Mouse (Mus musculus) left cerebral cortex, adult 8-10 months (tissue): ENCODE measurements around the gene Rbm14. TPM values are rescaled to one million over a fixed set of nuclear protein-coding genes. Genes with fewer than 3 reads are reported as not detected.

ENCODE experiments used
- DNase-seq, 2 experiments: peaks; one replicate each; pipeline ENCODE4 v3.0.0; 2022; ENCODE audit warnings: low spot score in 2 of 2
- total RNA-seq, 4 experiments: library from RNA; stranded (reverse); gene quantifications; 2 replicates each; pipeline ENCODE4 v1.2.4; 2022

Rbm14 gene
- total RNA-seq: 10 to 100 TPM; 33.9 to 49.3 (median 43.7) TPM

DNA sequence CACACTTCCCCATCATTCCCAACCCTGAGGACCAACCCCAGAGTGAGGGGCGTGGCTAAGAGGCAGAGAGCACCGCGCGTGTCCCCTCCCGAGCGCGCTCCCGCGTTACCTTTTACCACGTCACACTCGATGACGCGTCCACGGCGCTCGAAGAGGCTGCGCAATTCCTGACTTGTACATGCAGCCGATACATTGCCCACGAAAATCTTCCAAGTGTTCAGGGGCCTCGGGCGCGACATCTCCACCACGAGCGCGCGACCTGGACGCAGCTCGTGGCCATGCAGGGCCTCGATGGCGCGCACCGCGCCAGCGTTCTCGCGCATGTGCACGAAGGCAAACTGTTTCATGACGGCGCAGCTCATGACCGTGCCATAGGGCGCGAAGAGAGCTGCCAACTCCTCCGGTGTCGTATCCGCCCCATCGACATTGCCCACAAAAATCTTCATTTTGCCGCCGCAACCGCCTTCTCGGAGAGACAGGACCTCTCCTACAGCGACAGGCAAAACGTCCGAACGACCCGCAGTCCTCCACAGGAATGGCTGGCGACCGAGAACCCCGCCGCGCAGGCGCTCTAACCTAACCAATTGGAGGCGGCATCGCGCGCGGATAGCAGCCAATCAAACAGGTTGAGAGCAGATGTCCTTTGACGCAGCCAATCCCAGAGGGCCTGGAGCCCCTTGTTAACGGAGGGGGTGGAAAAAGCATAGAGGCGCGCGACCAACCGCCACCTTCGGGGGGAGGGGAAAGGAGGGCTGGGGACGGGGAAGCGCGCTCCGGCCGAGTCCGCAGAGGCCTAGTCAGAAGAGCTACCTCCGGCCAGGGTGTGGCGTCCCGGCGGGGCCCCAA, at the start of gene Rbm14, which contains the start of gene Gm21992:
Gene Rbm14, minus strand, starts transcription at position 572 of the 846 bp plus-strand sequence.
Gene Gm21992, minus strand, starts transcription at position 550 of the 846 bp plus-strand sequence.
- DNase-seq: peak; percentile 98

DNA sequence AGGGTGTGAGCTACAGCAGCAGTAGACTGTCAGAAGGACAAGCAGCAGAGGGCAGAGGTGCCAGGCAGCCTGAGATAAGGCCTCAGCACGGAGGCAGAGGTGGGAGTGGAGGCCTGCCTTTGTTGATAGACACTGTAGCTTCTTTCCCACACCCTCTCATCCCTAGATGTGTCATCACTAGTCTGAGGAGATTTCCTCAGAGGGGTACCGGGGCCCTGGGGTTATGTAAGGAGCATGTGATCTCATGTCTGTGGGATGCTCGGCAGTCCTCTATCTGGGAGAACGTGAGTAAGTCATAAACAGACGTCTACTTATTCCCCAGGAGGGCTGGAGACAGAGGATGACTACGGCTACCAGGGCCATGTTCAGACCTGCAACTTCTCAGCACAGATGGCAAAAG, 47.6 kb upstream of the Rbm14 start:
- peak in 1 of 2 experiments; percentile 55 for DNase-seq

DNA sequence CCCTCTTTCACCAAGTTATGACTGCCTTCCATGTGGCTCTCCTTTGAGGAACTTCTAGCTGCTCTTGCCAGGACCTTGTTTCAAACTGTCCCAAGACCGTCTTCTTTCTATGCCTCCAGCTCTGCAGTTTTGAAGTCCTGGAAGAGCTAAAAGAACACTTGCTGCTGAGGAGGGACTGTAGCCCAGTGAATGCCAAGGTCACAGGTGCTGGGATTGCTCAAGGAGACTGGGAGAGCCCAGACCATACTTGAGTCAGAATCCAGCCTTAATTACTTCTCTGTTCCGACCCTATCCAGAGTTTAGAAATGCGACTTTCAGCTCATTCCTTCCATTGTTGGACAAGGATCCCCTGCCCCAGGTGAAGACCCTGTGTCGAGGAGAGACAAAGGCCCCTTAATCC, 44.5 kb upstream of the Rbm14 start:
- DNase-seq: no peak

DNA sequence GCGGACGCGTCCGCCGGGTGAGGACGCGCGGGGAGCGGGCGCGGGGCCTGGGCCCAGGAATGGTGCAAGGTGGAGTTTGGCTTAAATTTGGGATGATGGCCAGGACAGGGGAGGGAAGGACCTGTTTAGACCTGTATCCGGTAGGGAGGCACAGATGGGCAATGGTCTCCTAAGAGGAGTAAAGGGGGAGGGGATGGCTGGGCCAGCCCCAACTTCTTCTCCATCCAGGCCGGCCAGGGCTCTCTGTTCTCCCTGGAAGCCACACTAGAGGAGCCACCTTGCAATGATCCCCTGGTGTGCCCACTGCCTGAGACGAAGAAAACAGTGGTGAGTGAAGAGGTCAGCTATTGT, 44.0 kb upstream of the Rbm14 start:
- no peak for DNase-seq

DNA sequence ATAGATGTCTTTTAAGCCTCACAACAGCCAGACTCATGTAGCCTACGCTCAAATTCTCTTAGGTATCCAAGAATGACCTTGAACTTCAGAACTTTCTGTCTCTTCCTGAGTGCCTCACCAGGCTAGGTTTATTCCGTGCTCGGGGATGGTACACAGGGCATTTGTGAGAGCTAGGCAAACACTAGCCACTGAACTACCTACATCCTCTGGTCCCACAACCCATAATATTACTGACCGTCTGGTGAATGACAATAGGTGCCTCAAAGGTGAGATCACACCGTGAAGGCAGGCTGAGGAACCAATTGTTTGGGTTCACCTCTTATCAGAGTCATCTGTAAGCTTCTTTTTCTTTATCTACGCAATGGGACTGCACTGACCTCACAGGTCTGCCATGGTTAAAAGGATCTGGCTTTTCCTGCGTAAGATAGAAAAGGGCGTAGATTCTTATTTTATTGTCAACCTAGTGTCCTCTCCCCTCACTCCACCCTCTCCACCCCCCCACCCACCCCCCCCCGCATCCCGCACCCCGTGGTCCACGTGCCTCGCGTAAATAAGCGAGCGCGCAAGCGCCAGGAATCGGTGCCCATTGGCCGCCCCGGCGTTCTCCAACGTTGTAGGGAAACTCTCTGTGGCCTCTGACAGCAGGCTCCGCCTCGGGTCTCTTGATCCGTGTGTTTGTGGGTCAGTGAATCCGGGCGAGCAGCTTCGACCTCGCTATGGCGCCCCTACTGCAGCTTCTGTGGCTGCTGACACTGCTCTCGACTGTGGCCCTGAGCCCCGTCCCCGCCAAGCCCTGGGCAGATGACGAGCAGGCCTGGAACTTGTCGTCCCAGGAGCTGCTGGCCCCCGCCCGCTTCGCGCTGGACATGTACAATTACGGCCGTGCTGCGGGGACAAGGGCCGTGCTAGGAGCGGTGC, 43.4 kb upstream of the Rbm14 start, which contains the start of gene Ctsf:
Gene Ctsf, plus strand, starts transcription at position 579 of the 918 bp plus-strand sequence.
- peak; percentile 79 to 89 for DNase-seq

DNA sequence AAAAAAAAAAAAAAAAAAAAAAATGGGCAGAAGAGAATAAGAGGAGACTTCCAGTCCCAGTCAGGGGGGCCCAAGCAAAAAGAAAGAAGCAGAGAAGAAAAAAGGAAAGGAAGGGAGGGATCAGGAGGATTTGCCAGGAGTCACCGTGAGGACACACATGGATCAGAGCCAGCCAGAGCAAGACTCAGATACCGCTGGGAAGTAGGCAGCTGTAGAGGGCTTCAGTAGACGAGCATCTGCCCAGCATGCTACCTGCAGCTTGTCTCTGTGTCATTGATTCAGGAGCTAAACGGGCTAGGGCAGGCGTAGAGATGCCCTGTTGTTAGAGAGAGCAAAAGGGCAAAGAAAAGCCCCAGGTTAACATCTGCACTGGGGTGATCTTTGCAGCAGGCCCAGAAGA, 38.8 kb upstream of the Rbm14 start:
- no peak for DNase-seq

DNA sequence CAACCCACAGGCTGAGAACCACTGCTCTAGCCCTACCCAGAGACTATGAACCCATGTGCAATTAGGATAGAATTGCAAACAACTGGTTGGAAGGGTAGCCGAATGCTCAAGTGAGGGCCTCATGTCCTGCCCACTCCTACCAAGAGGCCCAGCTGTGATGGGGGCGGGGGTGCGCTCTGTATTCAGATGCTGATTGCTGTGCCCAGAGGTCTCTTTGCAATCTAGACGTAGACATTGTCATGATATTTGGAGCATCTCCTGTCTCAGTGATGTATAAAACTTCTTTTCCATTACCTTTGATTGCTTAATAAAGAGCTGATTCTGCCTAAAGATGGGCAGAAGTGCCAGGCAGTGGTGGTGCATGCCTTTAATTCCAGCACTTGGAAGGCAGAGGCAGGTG, 38.4 kb upstream of the Rbm14 start:
- DNase-seq: no peak

DNA sequence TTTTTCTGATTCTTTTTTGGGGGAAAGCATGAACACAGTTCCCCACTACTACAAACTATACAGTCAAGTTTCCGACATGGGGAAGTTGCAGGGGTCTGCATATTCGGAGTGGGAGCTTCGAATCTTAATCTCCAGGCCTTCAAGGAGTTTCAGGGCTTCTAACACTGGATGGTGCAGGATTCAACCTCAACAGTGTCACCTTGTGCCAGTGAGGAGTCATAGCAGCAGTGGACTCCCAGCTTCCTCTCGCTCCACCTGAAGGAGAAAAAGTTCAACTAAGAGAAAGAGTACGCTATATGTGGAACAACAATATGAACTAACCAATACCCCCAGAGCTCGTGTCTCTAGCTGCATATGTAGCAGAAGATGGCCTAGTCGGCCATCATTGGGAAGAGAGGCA, 36.1 kb upstream of the Rbm14 start:
- no peak for DNase-seq

DNA sequence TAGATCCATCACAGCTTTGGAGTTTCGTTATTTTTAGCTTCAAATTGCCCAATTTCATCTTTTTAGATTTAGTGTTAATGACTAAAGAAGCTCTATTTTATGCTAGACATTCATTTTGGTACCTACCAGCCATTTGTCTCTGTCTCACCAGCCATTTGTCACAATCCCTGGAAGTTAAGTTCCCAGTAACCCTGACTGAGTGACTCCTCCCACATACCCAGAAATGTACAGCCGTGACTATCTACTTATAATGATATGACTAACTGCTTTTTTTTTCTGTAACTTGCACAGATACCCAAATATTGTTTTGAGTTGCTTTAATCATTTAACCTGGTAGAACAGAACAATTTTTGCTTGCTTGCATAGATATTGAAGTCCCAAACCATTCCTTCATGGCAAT, 34.4 kb upstream of the Rbm14 start:
- no peak for DNase-seq

DNA sequence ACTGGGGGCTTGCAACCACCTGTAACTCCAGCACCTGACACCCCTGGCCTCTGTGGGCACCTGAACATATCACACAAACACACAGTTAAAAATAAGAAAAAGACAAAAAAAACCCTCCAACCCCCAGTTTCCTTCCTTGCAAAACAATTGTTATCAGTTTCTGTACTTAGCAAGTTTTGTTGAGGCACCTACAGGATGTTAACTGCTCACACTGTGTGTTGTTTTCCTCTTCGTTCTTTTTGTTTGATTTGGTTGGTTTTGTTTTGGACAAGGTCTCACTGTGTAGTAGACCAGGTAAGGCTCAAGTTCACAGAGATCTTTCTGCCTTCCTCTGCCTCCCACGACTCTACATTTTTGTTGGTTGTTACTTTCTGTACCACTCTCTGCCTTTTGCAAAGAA, 31.2 kb upstream of the Rbm14 start:
- no peak for DNase-seq

DNA sequence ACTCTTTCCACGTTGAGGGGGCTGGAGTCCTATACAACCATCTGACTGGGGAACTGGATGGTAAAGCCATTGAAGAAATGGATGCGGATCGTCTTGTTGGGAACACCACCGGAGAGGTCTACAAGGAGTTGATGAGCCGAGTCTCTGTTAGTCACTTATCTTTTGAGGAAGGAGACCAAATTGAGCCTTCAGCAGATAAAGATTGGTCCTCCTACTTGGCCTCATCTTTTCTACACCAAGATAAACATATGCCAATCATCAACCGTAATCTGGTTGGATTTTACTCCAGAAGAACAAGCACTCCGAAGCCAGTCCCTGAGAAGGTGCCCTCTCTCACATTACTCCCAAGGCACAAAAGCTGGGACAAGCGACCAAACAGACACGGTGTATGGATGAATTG, 29.4 kb upstream of the Rbm14 start:
- no peak for DNase-seq

DNA sequence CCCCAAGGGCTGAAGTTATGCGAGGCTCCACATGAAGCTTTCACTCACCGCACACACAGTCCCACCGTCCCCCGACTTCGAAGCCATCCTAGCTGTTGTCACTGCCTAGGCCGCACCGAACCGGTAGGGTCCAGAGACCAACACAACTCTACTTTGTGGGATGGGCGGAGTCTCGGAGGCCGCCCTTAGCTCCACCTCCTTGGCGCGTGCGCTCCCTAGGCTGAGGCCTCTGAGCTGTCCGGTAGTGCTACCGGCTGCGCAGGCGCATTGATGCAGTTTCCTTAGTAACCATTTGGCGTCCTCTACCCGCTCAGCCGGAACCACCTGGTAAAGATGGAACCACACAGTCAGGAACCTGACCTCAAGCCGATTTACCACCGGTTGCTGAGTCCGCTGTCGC, 27.7 kb upstream of the Rbm14 start, which contains the start of the genes Ccs and Ccdc87:
Gene Ccs, minus strand, starts transcription at position 184 of the 400 bp plus-strand sequence.
Gene Ccdc87, plus strand, starts transcription at position 218 of the 400 bp plus-strand sequence.
- DNase-seq: peak; percentile 82 to 96

DNA sequence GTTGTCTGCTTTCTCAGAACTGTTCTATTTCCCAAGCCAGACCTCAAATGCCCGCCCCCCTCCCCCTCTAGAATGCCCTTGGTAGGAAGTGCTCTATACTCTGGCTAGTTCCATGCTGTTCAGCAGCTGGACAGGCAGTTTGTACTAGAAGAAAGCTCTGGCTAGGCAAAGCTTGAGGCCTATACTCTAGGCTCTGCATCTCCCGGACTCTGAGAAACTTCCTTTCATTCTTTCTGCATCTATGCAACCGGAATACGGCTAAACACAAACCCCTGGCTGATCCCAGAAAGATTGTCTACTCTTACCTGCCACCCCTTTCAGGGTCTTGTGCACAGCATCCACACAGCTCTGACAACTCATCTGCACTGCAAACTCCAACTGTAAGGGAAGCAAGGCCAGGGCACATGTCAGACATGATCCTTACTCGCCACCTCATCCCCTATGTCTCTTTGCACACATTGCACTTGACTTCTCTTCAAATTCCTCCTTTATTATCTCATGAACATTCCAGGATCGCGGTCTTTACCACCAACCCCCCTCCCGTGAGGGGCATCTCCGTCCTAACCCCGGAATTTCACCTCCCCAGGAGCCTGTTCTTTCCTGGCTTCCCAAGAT, 27.2 kb upstream of the Rbm14 start:
- DNase-seq: no peak

DNA sequence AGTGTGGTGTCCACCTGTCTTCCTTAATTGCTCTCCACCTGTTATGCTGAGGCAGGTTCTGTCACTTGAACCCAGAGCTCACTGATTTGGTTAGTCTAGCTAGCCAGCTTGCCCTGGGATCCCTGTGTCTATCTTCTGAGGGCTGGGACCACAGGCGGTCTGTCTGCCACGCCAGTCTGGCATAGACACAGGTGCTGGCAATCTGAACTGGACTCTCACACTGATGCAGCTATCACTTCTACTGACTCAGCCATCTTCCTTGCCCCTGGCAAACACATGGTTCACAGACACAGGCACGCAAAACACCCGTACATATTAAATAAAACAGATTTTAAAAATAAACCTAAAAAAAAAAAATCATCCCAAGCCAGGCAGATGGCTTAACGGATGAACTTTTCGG, 25.6 kb upstream of the Rbm14 start:
- DNase-seq: no peak

DNA sequence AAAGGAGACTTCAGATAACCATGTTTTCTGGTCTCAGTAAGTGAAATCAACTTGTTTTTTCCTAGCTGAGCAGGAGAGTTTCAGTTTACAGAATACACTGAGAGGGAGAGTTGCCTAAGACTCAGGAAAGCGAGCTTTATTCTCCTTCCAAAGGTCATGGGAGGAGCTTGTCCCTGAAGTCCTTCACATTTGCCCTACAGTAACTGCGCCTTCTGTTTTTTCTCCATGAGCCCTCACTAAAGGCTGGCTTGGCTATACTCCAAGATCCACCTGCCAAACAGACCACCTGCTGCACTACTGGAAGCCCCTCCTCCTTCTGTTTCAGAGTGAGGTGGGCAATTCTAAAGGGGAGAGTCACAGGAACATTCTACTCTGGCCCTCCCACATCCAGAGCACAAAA, 24.7 kb upstream of the Rbm14 start:
- DNase-seq: no peak

DNA sequence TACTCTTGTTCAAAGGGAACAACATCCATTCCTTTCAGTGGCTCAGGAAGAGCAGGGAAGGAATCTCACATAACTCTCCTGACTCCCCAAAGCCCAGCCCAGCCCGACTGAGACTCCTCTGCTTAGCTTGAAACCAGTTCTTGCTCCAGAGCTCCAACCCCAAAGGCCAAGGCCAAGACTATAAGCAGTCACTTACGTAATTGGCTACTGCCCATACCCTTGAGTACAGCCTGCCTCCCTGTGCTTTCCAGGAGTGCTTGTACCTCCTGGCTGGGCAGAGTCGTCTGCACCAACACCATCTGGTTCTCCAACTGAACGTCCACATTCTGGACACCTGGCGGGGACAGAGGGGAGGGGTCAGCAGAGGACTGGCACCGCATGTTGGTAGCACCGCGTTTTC, 22.5 kb upstream of the Rbm14 start:
- no peak for DNase-seq

DNA sequence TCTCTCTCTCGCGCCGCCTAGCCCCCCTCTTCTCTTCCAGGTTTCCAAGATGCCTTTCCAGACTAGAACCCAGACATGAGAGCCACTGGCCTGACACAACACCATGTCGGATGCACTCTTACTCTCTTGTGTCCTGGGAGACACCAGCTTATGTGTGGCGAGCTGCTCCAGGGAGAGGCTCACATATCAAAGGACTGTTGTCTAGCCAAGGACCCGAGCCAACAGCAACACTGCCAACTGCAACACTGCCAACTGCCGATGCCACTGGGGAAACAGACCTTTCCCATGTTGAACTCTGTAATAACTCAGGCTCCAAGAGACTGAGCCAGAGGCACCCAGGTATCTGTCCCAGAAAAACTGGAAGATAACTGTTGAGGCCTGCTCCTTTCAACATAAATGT, 17.7 kb upstream of the Rbm14 start:
- DNase-seq: peak in 1 of 2 experiments; percentile 28

DNA sequence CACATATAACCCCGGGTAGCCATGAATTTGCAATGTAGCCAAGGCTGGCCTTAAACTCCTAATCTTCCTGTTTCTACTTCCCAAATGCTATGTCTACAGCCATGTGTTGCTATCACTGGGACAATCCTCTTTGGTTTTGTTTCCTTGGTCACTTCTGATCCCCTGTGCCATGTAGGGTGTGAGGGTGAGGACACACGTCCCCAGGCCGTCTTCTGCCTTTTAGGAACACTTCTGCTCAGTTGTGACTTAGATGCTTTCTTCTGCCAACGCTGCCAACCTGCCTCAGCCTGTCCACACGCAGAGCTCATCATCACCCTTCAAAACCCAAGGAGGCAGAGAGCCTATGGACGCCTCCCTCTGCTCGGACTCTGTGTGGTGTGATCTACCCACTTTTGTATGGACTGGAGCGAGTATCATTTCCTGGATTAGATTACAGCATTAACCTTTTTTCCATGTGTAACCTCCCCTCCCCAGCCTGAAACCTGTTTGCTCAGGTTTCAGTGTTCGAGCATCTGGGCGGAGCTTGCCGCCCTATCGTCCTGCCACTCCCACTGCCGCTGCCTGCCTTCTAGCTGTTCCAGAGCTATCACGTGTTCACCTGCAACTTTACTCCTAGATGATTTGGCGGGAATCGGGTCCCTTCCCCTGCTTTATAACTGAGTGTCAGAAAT, 17.1 kb upstream of the Rbm14 start:
- DNase-seq: no peak

DNA sequence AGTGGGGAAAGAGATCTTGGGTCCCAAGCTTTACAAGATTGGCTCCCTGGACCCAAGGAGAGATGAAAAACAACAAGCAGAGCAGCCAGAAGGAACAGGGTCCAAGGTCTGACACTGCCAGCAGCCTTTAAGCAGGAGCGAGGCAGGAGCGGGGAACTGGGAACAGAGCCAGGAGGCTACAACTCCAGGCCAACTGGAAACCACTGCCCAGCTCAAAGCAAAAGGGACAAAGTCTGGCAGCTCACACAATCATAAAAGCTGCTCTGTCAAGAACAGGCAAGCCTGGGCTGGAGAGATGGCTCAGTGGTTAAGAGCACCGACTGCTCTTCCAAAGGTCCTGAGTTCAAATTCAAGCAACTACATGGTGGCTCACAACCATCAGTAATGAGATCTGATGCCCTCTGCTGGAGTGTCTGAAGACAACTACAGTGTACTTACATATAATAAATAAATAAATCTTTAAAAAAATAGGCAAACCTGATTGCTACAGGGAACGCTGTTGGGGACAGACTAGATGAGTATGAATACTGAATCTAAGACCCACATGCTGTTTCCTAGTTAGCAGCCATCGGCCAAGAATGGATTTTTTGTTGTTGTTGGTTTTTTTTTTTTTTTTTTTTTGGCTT, 9.4 kb upstream of the Rbm14 start:
- peak in 1 of 2 experiments; percentile 73 for DNase-seq

DNA sequence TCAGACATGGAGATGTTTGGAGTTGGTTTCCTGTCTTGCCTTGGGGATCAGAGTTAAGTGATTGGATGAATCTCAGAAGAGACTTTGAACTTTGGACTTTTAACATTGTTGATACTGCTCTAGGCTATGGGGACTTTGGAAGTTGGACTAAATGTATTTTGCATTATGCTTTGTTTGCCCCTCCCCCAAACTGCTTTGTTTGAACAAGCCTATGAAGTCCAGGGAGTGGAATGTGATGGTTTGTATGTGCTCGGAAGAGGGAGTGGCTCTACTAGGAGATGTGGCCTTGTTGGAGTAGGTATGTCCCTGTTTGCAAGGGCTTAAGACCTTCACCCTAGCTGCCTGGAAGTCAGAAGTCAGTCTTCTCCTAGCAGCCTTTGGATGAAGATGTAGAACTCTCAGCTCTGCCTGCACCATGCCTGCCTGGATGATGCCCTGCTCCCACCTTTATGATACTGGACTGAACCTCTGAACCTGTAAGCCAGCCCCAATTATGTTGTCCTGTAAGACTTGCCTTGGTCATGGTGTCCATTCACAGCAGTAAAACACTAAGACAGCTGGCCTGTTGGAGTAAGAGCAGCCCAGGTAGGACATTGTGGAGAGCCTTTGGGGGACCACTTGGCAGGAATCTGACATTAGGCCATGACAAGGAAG, 5.9 kb upstream of the Rbm14 start:
- DNase-seq: no peak
